Mouse (Mus musculus): ENCODE measurements around the gene Unc5cl. TPM values are rescaled to one million over a fixed set of nuclear protein-coding genes. Genes with fewer than 3 reads are reported as not detected.
A peak's percentile ranks its signal among the peaks of the same experiment; 100 is the strongest.

The Unc5cl gene
- total RNA-seq, 4 experiments from 2014 or later, result 0.67 to 1.3 (median 0.80) TPM

GRCm38 (mm10) chr17:48539326-48539725, 84.6 kb downstream of the Unc5cl start:
- DNase-seq (ENCODE audit: low spot score in 2 of 2), result peak in 1 of 2 experiments; percentile 18

DNA sequence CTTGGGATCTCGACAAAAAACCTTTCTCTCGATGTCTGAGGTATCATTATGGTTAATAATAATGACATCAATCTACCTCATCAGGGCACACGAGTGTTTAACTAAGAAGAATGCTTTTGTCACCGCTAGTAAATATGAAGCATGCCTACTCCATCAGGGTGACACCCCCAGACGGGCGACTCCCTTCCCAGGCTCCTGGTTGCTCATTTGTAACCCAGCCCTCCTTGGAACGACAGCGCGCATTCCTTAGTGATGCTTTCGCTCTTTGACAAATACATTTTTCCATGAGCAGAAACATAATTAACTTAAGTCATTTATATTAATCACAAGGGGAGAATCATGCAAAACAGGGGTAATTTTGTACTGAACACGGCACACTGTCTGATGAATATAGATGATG, 88.0 kb downstream of the Unc5cl start:
- no peak for DNase-seq (ENCODE audit: low spot score in 2 of 2)

- DNase-seq (ENCODE audit: low spot score in 2 of 2), result peak; percentile 59 to 67
Observed at GRCm38 (mm10) chr17:48543301-48543765, 88.6 kb downstream of the Unc5cl start.

DNA sequence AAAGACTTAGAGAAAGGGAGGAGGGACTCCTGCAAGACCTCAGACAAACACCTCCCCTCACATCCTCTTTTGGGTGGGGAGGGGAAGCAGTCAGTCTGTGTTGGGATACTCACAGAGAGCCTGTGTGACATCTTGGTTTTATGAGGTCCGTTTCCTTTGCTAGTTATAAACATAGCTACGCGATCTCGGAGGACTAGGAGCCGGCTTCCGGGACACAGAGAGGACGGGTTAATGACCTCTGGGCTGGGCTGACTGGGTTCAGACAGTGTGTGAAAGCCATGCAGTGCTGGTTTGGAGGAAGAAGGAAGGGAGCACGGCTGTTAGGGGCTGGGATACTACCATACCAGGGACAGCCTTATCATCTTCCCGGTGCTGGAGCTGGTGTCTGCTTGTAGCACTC, 90.0 kb downstream of the Unc5cl start:
- no peak for DNase-seq (ENCODE audit: low spot score in 2 of 2)

DNA sequence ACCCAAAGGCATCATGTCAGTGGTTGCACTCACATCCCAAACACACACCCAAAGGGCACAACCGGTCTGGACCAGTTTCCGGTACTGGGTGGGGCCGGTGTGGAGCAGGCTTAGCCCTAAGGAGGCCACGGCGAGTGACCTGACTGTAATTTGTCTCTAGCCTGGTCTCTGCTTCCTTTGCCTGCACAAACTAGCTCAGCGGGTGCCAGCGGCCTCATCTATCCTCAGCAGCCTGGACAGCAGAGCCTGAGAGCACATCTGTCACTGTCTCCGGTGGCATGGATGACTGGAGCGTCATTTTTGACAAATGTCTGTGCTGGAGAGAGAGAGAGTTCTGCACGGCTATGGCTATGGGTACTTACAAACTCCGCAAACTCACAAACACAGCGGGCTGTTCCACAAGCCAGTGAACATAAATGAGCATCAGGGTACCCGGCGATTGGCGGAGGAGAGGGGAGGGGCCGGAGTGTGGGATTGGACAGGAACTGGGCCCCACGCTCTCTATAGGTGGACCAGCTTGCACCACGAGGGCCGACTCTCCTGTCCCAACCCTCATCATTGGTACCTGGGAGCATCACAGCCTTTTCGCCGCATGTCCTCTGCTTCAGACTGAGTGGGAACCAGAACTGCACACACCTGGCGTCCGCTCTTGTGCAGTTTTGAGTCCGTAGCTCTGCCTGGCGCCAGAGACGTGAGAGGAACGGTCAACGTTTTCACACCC, 90.7 kb downstream of the Unc5cl start:
- peak; percentile 61 to 63 for DNase-seq (ENCODE audit: low spot score in 2 of 2)

- no peak for DNase-seq (ENCODE audit: low spot score in 2 of 2)
Observed at GRCm38 (mm10) chr17:48546036-48546435, 91.3 kb downstream of the Unc5cl start.

DNA sequence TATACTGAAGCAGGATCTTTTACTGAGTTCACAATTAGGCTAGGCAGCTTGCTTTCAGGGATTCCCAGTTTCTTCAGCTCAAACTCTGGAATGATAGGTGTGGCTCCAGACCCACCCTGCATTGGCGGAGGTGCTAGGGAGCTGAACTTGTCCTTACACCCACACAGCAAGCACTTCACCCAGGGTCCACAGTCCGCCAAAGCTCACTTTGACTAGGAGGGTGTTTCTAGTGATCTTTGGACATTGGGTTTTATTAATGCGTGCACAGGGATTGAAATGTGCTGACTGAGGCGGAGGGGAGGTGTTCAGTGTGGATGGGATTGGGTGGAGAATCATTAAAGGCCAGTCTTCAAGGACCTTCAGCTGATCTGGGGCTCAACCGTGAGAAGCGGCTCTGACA, 93.0 kb downstream of the Unc5cl start:
- no peak for DNase-seq (ENCODE audit: low spot score in 2 of 2)

DNA sequence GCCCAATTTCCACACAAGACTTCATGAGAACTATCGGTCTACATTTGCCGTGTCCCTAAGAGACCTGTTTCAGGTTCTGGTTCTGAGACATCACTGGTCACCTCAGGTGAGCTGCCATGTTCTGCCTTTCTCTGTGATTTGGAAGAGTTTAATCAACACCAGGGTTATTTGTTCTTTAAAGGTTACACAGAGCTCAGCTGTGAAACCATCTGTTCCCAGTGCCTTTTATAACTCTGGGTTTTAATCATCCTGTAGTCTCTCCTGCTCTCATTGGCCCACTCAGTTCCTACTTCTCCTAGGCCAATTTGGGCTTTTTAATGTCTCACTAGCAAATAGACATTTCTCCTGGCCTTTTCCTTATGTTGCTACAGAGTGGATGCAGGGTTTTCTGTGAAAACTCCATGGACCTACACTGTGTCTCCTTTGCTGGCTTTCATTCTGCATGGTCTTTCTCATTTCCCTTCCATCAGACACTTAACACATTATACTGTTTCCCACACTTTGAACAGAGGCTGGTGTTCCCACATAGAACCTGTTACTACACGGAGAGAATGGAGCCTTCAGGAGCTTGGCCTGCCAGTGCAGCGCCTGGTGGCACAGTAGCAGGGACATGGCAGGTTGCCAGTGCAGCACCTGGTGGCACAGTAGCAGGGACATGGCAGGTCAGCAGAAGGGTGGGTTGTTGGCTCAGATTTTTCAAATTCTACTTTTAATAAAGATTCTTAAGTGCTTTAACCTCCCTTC, 97.3 kb downstream of the Unc5cl start:
- DNase-seq (ENCODE audit: low spot score in 2 of 2), result peak in 1 of 2 experiments; percentile 39

- no peak for DNase-seq (ENCODE audit: low spot score in 2 of 2)
Observed at GRCm38 (mm10) chr17:48552532-48552915, 97.8 kb downstream of the Unc5cl start.

GRCm38 (mm10) chr17:48556223-48556962, 101.7 kb downstream of the Unc5cl start:
- no peak for DNase-seq (ENCODE audit: low spot score in 2 of 2)

DNA sequence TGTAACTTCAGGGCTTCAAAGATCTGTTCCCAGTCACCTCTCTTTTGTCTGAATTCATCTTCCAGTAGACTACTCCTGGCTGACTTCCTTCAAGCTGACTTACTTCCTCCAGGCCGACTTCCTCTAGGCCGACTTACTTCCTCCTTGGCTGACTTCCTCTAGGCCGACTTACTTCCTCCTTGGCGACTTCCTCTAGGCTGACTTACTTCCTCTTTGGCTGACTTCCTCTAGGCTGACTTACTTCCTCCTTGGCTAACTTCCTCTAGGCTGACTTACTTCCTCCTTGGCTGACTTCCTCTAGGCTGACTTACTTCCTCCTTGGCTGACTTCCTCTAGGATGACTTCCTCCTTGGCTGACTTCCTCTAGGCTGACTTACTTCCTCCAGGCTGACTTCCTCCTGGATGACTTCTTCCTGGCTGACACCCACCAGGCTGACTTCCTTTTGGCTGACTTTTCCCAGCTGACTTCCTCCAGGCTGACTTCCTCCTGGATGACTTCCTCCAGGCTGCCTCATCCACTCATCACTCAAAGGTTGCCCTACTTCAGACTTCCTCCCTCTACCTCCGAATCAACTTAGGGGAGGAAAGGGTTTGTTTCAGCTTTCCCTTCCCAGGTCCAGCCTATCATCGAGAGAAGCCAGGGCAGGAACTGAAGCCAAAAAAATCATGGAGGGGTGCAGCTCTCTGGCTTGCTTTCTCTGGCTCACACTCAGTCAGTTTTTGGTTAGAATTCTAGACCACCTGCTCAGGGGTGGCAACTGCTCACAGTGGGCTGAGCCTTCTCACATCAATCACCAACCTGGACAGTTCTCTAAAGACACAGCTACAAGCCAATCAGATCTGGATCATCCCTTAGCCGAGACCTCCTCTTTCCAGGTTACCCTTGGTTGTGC, 103.4 kb downstream of the Unc5cl start:
- DNase-seq (ENCODE audit: low spot score in 2 of 2), result no peak

- peak; percentile 24 to 31 for DNase-seq (ENCODE audit: low spot score in 2 of 2)
Observed at GRCm38 (mm10) chr17:48564931-48565330, 110.2 kb downstream of the Unc5cl start.

- no peak for DNase-seq (ENCODE audit: low spot score in 2 of 2)
Observed at GRCm38 (mm10) chr17:48569656-48570055, 115.0 kb downstream of the Unc5cl start.

DNA sequence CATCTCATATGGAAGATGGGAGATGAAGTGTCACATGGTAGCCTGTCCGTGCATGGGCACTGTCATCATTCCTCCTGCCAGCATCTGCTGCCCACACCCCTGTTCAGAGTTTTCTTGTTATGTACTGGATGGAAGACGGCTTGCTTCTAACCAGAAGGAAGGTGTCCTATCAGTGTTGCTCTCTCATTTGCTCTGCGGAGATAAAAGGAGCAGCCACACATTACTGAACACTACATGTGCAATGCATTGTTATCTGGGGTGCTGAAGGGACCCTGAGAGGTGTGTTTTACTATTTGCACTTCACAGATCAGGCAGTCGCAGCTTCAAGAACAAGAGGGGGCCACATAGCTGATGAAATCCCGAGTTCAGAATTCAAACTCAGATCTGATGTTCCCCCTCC, 126.5 kb downstream of the Unc5cl start:
- no peak for DNase-seq (ENCODE audit: low spot score in 2 of 2)

DNA sequence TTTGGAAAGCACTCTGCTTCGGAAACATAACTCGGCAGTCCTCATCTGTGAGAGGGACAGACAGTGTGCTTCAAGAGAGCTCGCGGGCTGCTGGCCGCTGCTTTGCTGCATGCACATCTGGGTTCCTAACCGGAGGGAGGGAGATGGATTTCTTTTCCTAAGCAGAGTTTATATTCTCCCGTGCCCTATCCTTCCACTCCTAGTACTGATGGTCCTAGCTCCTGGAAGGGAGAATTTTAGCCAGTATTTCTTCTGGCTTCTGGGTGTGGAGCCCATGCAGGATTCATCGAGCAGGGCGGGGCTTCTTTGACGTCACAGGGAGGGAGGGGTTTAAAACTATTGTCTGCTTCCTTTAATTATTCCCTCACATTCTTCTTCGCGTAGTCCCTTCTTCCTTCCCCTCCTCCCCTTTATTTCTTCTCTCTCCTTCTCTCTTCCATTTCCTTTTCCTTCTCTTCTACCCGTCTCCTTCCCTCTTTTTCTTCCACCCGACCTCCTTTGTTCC, 127.8 kb downstream of the Unc5cl start:
- DNase-seq (ENCODE audit: low spot score in 2 of 2), result no peak

- no peak for DNase-seq (ENCODE audit: low spot score in 2 of 2)
Observed at GRCm38 (mm10) chr17:48583401-48583800, 128.7 kb downstream of the Unc5cl start.

- no peak for DNase-seq (ENCODE audit: low spot score in 2 of 2)
Observed at GRCm38 (mm10) chr17:48585902-48586359, 131.2 kb downstream of the Unc5cl start.

- DNase-seq (ENCODE audit: low spot score in 2 of 2), result no peak
Observed at GRCm38 (mm10) chr17:48588674-48589073, 134.0 kb downstream of the Unc5cl start.
